Mouse (Mus musculus) ES-Bruce4 (cell line): ENCODE data around the gene Lrpprc.

Experiments used
- CTCF ChIP-seq: IDR thresholded peaks from one replicate; pipeline ENCODE4 v1.8.1; 2011; ENCODE audit warnings: low read depth, low read length
- EP300 ChIP-seq: IDR thresholded peaks from 2 replicates; pipeline ENCODE4 v1.6.1; 2011; ENCODE audit warnings: low read depth, low read length; ENCODE audit not compliant: insufficient read depth

DNA sequence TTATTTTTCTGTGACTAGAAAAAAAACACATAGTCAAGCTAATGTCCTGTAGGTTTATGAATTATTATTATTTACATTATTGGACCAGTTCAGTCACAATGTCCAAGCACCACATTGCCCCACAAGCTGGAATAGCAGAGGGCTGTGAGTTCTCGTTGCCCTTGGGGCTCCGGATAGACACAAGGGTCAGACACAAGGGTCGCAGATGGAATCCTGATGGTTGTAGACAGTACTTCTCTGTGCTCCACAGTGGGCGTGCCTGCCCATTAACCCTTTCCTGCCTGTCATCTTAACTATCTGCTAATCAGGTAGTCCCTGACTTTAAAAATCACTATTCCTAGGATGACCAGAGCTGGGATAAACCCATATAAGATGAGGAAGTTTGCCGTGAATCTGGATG lies 132.4 kb downstream of the Lrpprc start:
- TF ChIP-seq EP300 (no peak), CTCF (no peak)
